Mouse (Mus musculus) testis, adult 2 months (tissue): ENCODE data around the gene Itpka.

Experiments
- CTCF ChIP-seq: fragments of 200-500 bp; IDR thresholded peaks from 2 replicates; pipeline ENCODE4 v1.5.1; 2012; ENCODE audit warnings: low read depth, mild to moderate bottlenecking, inconsistent platforms, low read length, moderate library complexity; ENCODE audit not compliant: control insufficient read depth, insufficient read depth, insufficient replicate concordance
- POLR2A ChIP-seq: fragments of 200-500 bp; IDR thresholded peaks from 2 replicates; pipeline ENCODE4 v1.6.1; 2012; ENCODE audit warnings: low read depth, mild to moderate bottlenecking, inconsistent platforms, low read length, moderate library complexity; ENCODE audit not compliant: control insufficient read depth

DNA sequence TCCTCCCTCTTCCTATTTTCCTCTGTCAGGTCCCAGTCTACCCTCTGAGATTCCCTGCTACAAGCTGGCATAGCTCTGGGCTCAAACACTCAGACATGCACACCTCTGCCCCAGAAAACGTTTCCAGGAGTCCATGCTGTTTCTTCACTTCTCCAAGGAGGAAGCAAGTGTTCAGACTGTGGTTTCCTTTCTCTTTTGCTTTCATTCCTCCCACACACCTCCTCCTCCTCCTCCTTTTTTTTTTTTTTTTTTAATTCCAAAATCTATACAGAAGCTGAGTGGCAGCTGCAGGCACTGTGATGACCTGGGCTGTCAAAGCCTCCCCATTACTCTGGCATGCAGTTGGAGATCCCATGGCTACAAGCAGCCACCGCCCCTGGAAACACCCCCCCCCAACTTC, 1.6 kb upstream of the Itpka start:
- TF ChIP-seq CTCF (no peak), POLR2A (no peak)
